Mouse (Mus musculus) CD8-positive naive resting alpha-beta T cell, adult 2 months (primary cell): Measurements from ENCODE around the gene Psmc3.
"Not testable (repeated sequence)": the region's sequence is repeated elsewhere in the genome, so short reads cannot be mapped to it uniquely, and the experiment has no call there.

Source experiments
- DNase-seq, 2 experiments: peaks; one replicate each; pipeline ENCODE4 v3.0.0; 2022; ENCODE audit warnings: low read depth in 2 of 2, low spot score in 2 of 2

Psmc3 gene

DNA sequence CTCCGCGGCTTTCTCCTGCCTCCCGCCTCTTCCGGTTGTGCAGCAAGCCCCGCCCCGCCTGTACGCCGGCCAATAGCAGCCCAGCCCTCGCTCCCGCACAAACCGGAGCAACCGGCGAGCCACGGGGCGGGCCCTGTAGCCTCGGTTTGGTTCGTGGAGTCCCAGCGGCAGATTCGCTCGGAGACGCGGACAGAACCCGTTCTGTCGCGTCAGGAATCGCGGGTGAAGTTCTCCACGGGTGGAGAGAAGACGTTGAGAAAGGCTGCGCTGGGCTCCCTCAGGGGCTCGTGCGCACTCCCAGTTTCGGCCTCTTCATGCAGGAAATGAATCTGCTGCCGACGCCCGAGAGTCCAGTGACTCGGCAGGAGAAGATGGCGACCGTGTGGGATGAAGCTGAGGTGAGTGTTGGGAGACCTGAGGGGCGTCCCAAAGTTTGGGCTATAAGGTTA is at the start of gene Psmc3:
Psmc3 (plus strand) TSS at position 76 of the 449 bp plus-strand sequence.
- peak; percentile 85 to 90 for DNase-seq

DNA sequence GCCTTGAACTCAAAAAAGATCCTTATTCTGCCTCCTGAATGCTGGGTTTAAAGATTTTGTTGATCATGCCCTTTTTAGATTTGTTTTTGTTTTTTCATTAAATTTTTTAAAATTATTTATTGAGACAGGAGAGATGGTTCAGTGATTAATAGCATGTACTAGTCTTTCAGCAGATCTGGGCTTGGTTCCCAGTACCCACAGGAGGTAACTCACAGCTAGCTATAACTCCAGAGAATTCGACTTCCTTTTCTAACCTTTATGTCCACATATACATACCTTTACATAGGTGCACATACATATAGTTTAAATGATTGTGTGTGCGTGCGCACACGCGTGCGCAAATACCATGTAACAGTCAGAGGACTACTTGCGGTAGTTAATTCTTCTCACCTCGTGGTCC is 45.3 kb upstream of the Psmc3 start:
- no peak for DNase-seq

DNA sequence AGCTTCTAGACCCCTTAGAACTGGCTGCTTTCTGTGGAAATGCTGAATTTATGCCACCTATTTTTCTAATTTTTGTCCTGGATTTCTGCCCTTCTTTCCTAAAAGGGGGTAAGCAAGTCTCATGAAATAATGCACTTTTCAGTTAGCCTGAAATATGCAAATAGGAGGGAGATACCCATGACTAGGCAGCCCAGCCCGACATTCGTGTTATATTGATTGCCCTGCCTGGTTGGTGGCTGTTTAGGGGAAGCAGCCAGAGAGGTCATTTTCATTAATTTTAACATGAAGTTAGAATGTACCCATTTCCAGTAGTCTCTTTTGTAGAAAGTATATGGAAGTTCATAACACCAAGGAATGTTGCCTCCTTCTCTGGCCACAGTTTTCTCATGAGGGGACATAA is 39.9 kb upstream of the Psmc3 start:
- no peak for DNase-seq

DNA sequence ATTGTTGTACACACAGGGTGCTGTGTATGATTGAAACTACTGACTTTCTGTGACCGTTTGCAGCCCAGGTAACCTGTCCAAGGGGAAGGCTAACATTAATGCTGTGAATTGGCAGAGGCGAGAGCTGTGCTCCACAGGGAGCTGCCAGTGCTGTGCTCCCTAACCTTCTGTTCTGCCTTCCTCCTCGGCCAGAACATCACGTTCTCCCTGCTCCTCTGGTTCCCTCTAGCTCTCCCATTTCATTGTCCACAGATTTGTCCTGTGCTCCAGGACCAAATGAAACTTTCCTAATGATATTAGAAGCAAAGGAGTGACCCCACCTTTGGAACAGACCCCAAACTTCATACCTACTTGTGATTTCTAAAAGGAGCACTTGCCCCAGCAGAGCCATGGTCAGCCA is 38.4 kb upstream of the Psmc3 start:
- DNase-seq = no peak

DNA sequence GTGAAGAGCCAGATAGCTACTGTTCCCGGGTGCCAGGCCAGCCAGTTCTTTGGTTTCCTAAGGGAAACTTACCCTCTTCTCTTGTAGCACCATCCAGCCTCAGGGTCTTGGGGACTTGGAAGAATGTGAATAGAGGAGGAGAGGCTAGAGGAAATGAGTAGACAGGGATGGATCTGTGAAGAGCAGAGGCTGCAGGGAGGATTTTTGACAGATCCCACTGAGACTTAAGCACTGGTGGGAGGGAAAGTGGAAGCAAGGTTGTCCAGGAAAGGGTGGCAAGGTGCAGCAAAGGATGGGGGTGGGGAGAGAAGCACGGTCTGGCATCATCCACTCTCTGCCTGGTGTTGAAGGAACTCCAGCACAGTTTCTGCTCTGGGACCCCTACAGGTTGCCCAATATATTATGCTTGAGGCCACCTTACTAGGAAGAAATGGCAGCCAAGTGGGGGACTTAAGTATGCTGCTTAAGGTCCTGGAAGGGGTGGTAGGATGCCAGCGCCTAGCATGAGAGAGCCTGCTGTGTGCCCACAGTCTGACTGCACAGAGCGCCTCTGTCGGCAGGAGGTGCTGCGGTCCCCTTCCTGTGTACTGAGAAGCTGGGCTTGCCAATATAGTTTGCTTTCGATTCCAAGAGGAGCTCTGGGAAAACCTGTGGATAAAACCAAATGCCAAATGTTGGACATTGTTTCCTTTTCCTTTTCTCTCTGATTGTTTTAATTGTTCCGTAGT is 35.6 kb upstream of the Psmc3 start:
- no peak for DNase-seq

DNA sequence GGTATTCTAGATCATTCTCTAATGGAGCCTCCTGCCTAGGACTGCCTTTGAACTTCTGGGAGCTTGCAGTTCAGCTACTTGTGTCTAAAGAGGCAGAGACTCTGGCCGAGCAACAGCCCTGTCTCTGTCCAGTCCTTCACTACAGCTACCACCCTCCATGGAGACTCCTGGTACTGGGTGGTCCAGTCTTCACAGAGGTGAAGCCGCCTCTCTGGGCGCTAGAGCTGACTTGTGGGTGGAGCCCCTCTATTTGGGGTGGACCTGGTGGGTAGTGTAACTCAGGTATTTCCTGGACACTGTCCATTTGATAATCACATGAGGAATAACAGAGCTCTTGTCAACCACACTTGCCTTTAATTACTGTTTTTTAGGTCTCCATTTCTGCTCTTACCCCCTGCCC is 33.9 kb upstream of the Psmc3 start:
- no peak for DNase-seq

DNA sequence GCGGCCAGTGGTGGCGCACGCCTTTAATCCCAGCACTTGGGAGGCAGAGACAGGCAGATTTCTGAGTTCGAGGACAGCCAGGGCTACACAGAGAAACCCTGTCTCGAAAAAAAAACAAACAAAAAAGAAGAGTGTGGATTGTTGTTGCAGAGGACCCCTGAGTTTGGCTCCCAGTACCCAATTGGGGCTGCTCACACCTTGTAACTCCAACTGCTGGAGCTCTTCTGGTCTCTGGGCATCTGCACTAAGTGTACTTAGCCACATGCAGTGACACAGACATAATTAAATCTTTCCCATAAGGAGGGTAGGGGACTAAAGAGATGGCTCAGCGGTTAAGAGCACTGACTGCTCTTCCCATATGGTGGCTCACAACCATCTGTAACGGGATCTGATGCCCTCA is 31.5 kb upstream of the Psmc3 start:
- not testable (repeated sequence) for DNase-seq

DNA sequence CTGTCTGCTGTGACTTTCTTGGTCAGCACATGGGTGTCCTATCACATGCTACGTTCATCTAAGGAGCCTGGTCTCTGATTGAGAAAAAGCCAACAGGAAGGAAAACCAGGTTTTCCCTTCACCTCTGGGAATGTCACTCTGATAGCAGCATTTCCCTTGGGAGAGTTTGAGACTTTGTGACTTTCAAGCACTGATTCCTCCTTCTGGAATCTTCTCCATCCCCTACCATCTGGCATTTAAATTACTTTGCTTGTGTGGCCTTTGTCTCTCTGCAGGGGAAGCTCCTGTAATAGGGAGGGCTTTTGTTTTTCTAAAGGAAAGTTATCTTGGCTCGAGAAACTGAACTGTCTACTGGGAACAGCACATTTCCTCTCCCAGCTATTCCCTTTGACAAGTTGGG is 30.7 kb upstream of the Psmc3 start:
- DNase-seq = no peak

DNA sequence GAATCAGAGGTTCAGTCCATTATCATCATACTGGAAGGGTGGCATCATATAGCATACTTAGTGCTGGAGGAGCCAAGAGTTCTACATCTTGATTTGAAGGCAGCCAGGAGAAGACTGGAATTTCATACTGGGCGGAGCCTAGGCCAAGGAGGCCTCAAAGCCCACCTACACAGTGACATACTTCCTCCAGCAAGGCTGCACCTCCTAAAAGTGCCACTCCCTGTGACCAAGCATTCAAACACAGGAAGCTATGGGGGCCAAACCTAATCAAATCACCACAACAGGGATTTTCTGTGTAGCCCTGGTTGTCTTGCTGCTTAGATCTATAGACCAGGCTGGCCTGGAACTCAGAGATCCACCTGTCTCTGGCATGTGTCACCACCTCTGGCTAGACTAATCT is 29.9 kb upstream of the Psmc3 start:
- no peak for DNase-seq

DNA sequence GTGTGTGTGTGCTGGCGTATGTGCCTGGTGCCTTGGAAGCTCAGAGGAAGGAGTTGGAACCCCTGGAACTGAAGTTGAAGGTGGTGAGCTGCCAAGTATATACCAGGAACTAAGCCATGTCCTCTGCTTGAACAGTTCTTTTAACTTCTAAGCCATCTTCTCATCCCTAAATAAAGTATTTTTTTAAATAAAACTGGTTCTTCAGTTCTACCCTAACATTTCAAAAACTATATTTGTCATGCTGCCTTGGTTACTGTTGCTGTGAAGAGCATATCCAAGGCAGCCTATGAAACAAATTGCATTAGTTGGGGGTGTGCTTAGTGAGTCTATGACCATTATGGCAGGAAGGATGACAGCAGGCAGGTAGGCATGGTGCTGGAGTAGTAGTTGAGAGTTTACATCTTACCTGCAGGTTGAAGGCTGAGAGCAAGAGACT is 28.7 kb upstream of the Psmc3 start:
- DNase-seq = no peak

DNA sequence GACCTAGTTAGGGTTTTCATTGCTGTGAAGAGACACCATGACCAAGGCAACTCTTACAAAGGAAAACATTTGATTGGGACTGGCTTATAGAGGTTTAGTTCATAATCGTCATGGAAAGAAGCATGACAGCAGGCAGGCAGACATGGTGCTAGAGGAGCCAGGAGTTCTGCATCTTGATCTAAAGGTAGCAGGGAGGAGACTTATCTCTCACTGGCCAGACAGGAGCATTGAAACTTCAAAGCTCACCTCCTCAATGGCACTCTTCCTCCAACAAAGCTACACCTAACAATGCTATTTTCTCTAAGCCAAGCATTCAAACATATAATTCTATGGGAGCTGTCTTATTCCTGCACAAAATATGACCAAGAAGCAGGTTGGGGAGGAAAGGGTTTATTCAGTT is 27.3 kb upstream of the Psmc3 start:
- DNase-seq = no peak

DNA sequence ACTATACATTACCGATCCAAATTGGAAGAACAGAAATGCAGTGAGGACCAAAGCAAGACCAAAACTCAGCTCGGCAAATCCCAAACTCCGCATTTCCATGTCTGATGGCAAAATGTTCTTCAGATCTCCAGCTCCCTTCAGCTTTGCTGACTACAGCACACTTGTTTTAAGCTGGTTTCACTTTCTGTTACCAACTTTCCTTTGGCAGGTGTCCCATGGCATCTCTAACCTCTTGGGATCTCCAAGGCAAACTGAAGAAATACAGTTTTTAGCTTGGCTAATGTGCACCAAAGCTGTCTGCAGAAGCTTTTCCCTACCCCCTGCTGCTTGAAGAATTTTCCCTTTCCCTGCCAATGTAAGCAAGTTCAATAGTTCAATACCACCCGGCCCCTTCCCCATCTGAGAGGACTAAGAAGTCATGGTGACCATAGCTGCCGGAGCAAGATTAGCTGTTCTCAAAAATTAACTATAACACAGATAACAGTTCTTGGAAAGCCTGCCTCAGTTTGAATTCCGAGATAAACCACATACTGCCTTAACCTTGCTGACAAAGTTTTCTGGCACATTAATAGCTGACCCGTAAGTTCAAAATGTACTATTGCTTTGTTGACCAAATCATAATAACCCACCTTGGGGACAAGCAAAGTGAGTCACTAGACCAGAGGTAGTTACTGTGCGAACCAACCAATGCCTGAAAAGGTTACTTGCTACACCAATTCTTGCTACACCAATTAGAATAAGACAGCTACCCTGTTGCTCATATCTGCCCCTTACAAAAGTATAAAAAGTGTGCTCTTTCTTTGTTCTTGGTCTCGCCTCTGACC is 26.2 kb upstream of the Psmc3 start:
- DNase-seq = no peak

DNA sequence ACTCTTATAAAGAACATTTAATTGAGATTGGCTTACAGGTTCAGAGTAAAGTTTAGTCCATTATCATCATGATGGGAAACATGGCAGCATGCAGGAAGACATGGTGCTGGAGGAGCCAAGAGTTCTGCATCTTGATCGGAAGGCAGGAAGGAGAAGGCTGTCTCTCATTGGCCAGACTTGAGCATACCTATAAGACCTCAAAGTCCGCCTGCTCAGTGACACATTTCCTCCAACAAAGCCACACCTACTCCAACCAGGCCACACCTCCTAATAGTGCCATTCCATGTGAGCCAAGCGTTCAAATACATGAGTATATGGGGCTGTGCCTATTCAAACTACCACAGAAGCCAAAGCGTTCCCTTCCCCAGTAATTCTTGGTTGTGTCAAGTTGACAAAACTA is 22.6 kb upstream of the Psmc3 start:
- no peak for DNase-seq

DNA sequence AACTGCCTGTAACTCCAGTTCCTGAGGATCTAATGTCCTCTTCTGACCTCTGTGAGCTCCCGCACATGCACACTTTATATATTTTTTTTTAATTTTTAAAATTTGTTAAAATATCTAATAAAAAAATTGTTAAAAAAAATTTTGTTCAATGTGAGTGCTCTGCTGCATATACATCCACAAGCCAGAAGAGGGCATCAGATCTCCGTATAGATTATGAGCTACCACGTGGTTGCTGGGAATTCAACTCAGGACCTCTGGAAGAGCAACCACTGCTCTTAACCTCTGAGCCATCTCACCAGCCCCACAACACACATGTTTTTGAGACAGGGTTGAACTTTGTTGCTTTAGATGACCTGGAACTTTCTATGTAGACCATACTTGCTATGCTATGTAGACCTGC is 20.8 kb upstream of the Psmc3 start:
- no peak for DNase-seq

DNA sequence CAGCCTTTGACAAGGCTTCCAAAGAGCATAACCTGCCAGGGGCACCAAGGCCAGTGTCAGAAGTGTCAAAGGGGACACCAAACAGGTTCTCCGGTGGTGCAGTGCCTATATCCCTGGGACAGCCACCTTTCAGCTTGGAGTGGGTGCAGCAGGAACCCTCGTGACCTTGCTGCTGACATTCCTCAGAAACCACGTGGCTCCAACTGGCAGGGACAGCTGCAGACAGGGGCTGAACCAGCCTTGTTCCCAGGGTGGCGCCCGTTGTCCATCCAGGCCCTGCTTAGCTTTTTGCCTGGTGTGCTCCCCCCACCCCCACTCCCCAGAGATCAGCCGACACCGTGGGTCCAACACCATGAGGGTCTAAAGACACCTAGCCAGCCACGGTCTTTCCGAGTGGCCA is 18.4 kb upstream of the Psmc3 start, which contains the start of gene Rapsn:
Rapsn (plus strand) TSS at position 236 of the 400 bp plus-strand sequence.
- DNase-seq = no peak

DNA sequence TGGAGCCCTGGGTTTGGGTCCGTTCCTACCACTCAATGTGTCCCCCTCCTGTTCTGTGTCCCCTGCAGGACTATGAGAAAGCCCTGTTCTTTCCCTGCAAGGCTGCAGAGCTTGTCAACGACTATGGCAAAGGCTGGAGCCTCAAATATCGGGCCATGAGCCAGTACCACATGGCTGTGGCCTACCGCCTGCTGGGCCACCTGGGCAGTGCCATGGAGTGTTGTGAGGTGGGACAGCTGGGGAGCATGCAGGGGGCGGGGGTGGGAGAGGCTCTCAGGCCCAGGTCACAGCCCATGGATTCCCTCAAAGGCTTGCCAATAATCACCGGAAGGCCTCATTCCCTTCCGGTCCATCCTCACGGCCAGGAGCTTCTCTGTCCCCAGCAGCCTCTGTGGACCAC is 12.0 kb upstream of the Psmc3 start:
- no peak for DNase-seq

DNA sequence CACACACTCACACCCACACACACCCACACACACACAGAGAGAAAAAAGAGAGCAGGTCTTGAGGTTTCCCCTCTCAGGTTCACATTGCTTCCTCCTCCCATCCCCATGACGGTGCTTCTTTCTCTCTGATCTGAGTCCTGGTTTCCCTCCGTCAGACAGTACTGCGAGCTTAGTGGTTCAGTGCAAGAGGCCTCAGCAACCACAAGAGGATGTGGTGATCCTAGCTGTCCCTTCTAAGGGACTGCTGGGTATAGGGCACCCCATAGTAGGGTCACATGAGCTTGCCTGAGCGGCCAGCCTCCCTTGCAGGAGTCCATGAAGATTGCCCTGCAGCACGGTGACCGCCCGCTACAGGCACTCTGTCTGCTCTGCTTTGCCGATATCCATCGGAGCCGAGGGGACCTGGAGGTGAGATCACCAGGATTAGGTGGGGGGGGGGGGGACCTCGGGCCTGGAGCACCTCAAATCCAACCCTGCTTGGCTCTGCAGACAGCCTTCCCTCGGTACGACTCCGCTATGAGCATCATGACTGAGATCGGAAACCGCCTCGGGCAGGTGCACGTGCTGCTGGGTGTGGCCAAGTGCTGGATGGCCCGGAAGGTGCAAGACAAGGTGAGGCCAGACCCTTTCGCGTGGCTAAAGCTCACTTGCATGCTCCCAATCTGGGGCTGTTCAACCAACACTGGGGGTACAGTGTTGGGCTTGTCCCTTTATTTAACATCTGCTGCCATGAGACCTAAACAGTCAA is 11.0 kb upstream of the Psmc3 start:
- peak; percentile 39 to 41 for DNase-seq

DNA sequence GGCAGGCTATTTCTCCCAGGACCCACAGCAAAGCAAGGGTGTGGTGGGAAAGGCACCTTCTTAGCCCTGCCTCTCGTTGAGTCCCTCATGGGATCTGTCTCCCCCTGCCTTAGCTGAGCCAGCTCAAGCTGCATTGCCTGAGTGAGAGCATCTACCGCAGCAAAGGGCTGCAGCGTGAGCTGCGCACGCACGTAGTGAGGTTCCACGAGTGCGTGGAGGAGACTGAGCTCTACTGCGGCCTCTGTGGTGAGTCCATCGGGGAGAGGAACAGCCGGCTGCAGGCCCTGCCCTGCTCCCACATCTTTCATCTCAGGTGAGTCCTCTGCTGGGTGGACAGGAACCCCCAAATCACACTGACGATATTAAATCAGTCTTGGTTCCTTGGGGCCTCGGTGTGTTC is 9.1 kb upstream of the Psmc3 start:
- DNase-seq = no peak

DNA sequence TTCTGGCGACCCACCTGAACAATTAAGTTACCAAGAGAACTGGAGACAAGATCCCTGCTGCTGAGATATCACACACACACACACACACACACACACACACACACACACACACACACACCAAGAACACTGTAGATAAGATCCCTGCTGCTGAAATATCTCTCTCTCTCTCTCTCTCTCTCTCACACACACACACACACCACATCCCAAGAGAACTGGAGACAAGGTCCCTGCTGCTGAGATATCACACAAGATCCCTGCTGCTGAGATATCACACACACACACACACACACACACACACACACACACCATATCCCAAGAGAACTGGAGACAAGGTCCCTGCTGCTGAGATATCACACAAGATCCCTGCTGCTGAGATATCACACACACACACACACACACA is 8.0 kb upstream of the Psmc3 start:
- not testable (repeated sequence) for DNase-seq

DNA sequence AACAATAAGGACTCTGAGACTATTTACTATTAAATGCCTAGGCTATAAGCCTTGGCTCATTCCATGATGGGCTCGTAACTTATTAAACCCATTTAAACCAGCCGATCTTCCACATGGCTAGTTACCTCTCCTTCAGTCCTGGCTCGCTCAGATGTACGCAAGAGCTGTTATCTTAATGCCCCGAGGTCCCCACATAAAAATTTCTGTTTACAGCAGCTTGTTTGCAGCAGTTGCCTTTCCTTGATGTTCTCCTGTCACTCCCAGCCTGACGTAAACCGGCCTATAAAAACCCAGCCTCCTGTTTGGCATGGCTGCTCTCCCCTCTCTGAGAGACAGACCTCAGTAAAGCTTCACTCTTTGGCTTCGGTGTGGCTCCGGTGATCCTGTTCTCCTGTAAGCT is 6.5 kb upstream of the Psmc3 start:
- DNase-seq = no peak

DNA sequence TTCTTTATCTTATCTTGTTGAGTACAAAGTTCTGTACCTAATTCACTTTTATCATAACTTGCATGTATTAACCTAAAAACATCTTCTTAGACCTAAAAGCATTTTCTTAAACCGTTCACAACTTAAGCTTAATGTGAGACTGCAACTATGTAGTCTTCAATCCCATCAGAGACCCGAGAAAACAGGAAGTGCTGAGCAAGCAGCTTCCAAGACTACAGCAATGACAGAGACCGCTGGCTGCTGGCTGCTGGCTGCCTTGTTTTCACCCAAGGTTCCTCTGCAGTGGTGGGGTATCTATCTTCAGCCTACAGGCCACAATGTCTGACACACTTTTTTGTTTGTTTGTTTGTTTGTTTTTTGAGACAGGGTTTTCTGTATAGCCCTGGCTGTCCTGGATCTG is 1.9 kb upstream of the Psmc3 start:
- DNase-seq = no peak

DNA sequence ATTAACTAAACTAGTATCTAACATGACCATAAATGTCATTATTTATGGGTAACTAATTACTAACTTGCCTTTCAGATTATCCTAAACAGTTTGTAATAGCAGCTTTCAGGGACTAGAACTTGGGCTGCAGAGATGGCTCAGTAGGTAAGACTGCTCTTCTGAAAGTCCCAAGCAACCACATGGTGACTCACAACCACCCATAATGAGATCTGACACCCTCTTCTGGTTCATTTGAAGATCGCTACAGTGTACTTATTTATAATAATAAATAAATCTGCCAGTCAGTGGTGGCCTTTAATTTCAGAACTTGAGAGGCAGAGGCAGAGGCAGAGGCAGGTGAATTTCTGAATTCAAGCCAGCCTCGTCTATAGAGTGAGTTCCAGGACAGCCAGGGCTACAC is 1.1 kb upstream of the Psmc3 start:
- DNase-seq = no peak
